Mouse (Mus musculus): ENCODE results near the gene Slc41a3. TPM values are rescaled to one million over a fixed set of nuclear protein-coding genes. Genes with fewer than 3 reads are reported as not detected.

Gene Slc41a3
- polyA plus RNA-seq, 1 experiment from 2014 or later: 4.7 TPM

GRCm38 (mm10) chr6:90659913-90660312 lies 55.4 kb downstream of the Slc41a3 start:
- Histone ChIP-seq H3K4me1 (ENCODE audit: control insufficient read depth, insufficient read depth, low read length) (no peaks in the 10 kb centered on the region), H3K9ac (replicated peaks; ENCODE audit: low read length) (no peak overlapping the region), H3K36me3 (ENCODE audit: control insufficient read depth, insufficient read depth, low read length) (peaks cover 36% of the 10 kb centered on the region), H3K27ac (replicated peaks; ENCODE audit: low read depth, low read length) (no peak overlapping the region), H3K4me2 (ENCODE audit: low read length) (no peak overlapping the region), H3K27me3 (ENCODE audit: control insufficient read depth, insufficient read depth, low read length) (no peaks in the 10 kb centered on the region), H3K4me3 (replicated peaks; ENCODE audit: low read depth, low read length) (no peak overlapping the region), H3K9me3 (ENCODE audit: control insufficient read depth, low read length) (no peaks in the 10 kb centered on the region)
- WGBS: 78% methylated on average over 2 of the region's 2 CpGs
- ATAC-seq (ENCODE audit: low FRiP score, low TSS enrichment) (no peak), DNase-seq (no peak)

GRCm38 (mm10) chr6:90660398-90661028 lies 56.0 kb downstream of the Slc41a3 start:
- Histone ChIP-seq H3K4me1 (ENCODE audit: control insufficient read depth, insufficient read depth, low read length) (no peaks in the 10 kb centered on the region), H3K9me3 (ENCODE audit: control insufficient read depth, low read length) (no peaks in the 10 kb centered on the region), H3K27me3 (ENCODE audit: control insufficient read depth, insufficient read depth, low read length) (no peaks in the 10 kb centered on the region), H3K36me3 (ENCODE audit: control insufficient read depth, insufficient read depth, low read length) (peaks cover 42% of the 10 kb centered on the region), H3K9ac (replicated peaks; ENCODE audit: low read length) (no peak overlapping the region), H3K4me3 (replicated peaks; ENCODE audit: low read depth, low read length) (no peak overlapping the region), H3K4me2 (ENCODE audit: low read length) (no peak overlapping the region), H3K27ac (replicated peaks; ENCODE audit: low read depth, low read length) (no peak overlapping the region)
- DNase-seq (no peak), ATAC-seq (ENCODE audit: low FRiP score, low TSS enrichment) (0 out of 2 replicates have a peak, but pooled peaks have one; percentile 44)
- WGBS: 86% methylated on average over 20 of the region's 20 CpGs

- H3K9ac ChIP-seq (replicated peaks; ENCODE audit: low read length): no peak overlapping the region
- H3K9me3 ChIP-seq (ENCODE audit: control insufficient read depth, low read length): no peaks in the 10 kb centered on the region
- WGBS: 92% methylated on average over 11 of the region's 11 CpGs
- no peak for ATAC-seq (ENCODE audit: low FRiP score, low TSS enrichment)
- peaks cover 47% of the 10 kb centered on the region for H3K36me3 ChIP-seq (ENCODE audit: control insufficient read depth, insufficient read depth, low read length)
- H3K4me1 ChIP-seq (ENCODE audit: control insufficient read depth, insufficient read depth, low read length): no peaks in the 10 kb centered on the region
- H3K4me2 ChIP-seq (ENCODE audit: low read length): no peak overlapping the region
- no peaks in the 10 kb centered on the region for H3K27me3 ChIP-seq (ENCODE audit: control insufficient read depth, insufficient read depth, low read length)
- no peak overlapping the region for H3K4me3 ChIP-seq (replicated peaks; ENCODE audit: low read depth, low read length)
- DNase-seq: no peak
- H3K27ac ChIP-seq (replicated peaks; ENCODE audit: low read depth, low read length): no peak overlapping the region
Measured at GRCm38 (mm10) chr6:90661029-90661399, 56.5 kb downstream of the Slc41a3 start.

GRCm38 (mm10) chr6:90662148-90662547 lies 57.6 kb downstream of the Slc41a3 start:
- Histone ChIP-seq H3K27ac (replicated peaks; ENCODE audit: low read depth, low read length) (no peak overlapping the region), H3K4me1 (ENCODE audit: control insufficient read depth, insufficient read depth, low read length) (no peaks in the 10 kb centered on the region), H3K27me3 (ENCODE audit: control insufficient read depth, insufficient read depth, low read length) (no peaks in the 10 kb centered on the region), H3K9ac (replicated peaks; ENCODE audit: low read length) (no peak overlapping the region), H3K4me2 (ENCODE audit: low read length) (no peak overlapping the region), H3K9me3 (ENCODE audit: control insufficient read depth, low read length) (no peaks in the 10 kb centered on the region), H3K36me3 (ENCODE audit: control insufficient read depth, insufficient read depth, low read length) (peaks cover 58% of the 10 kb centered on the region), H3K4me3 (replicated peaks; ENCODE audit: low read depth, low read length) (no peak overlapping the region)
- WGBS: 96% methylated on average over 5 of the region's 5 CpGs
- DNase-seq (no peak), ATAC-seq (ENCODE audit: low FRiP score, low TSS enrichment) (no peak; the same call in 1 of the 2 replicates)

- no peaks in the 10 kb centered on the region for H3K27me3 ChIP-seq (ENCODE audit: control insufficient read depth, insufficient read depth, low read length)
- H3K4me3 ChIP-seq (replicated peaks; ENCODE audit: low read depth, low read length): no peak overlapping the region
- 84% methylated on average over 11 of the region's 11 CpGs for WGBS
- H3K4me1 ChIP-seq (ENCODE audit: control insufficient read depth, insufficient read depth, low read length): no peaks in the 10 kb centered on the region
- DNase-seq (no peak), ATAC-seq (ENCODE audit: low FRiP score, low TSS enrichment) (no peak)
- H3K9me3 ChIP-seq (ENCODE audit: control insufficient read depth, low read length): no peaks in the 10 kb centered on the region
- no peak overlapping the region for H3K9ac ChIP-seq (replicated peaks; ENCODE audit: low read length)
- H3K4me2 ChIP-seq (ENCODE audit: low read length): no peak overlapping the region
- no peak overlapping the region for H3K27ac ChIP-seq (replicated peaks; ENCODE audit: low read depth, low read length)
- peaks cover 74% of the 10 kb centered on the region for H3K36me3 ChIP-seq (ENCODE audit: control insufficient read depth, insufficient read depth, low read length)
Measured at GRCm38 (mm10) chr6:90663736-90664135, 59.2 kb downstream of the Slc41a3 start.

GRCm38 (mm10) chr6:90668693-90669092 lies 64.2 kb downstream of the Slc41a3 start:
- Histone ChIP-seq H3K9me3 (ENCODE audit: control insufficient read depth, low read length) (no peaks in the 10 kb centered on the region), H3K27me3 (ENCODE audit: control insufficient read depth, insufficient read depth, low read length) (no peaks in the 10 kb centered on the region), H3K4me3 (replicated peaks; ENCODE audit: low read depth, low read length) (no peak overlapping the region), H3K36me3 (ENCODE audit: control insufficient read depth, insufficient read depth, low read length) (peaks cover 92% of the 10 kb centered on the region), H3K27ac (replicated peaks; ENCODE audit: low read depth, low read length) (no peak overlapping the region), H3K4me1 (ENCODE audit: control insufficient read depth, insufficient read depth, low read length) (no peaks in the 10 kb centered on the region), H3K4me2 (ENCODE audit: low read length) (no peak overlapping the region), H3K9ac (replicated peaks; ENCODE audit: low read length) (no peak overlapping the region)
- ATAC-seq (ENCODE audit: low FRiP score, low TSS enrichment) (no peak), DNase-seq (no peak)
- WGBS: 88% methylated on average over 9 of the region's 9 CpGs

GRCm38 (mm10) chr6:90678759-90679158 lies 74.2 kb downstream of the Slc41a3 start:
- no peak overlapping the region for H3K4me3 ChIP-seq (replicated peaks; ENCODE audit: low read depth, low read length)
- no peaks in the 10 kb centered on the region for H3K4me1 ChIP-seq (ENCODE audit: control insufficient read depth, insufficient read depth, low read length)
- H3K4me2 ChIP-seq (ENCODE audit: low read length): no peak overlapping the region
- H3K36me3 ChIP-seq (ENCODE audit: control insufficient read depth, insufficient read depth, low read length): peaks cover 66% of the 10 kb centered on the region
- H3K27ac ChIP-seq (replicated peaks; ENCODE audit: low read depth, low read length): no peak overlapping the region
- WGBS: 50% methylated on average over 4 of the region's 4 CpGs
- no peaks in the 10 kb centered on the region for H3K27me3 ChIP-seq (ENCODE audit: control insufficient read depth, insufficient read depth, low read length)
- DNase-seq (no peak), ATAC-seq (ENCODE audit: low FRiP score, low TSS enrichment) (no peak)
- H3K9ac ChIP-seq (replicated peaks; ENCODE audit: low read length): no peak overlapping the region
- H3K9me3 ChIP-seq (ENCODE audit: control insufficient read depth, low read length): no peaks in the 10 kb centered on the region

GRCm38 (mm10) chr6:90680401-90680800 lies 75.9 kb downstream of the Slc41a3 start:
- Histone ChIP-seq H3K4me1 (ENCODE audit: control insufficient read depth, insufficient read depth, low read length) (no peaks in the 10 kb centered on the region), H3K4me3 (replicated peaks; ENCODE audit: low read depth, low read length) (no peak overlapping the region), H3K9ac (replicated peaks; ENCODE audit: low read length) (no peak overlapping the region), H3K27me3 (ENCODE audit: control insufficient read depth, insufficient read depth, low read length) (no peaks in the 10 kb centered on the region), H3K36me3 (ENCODE audit: control insufficient read depth, insufficient read depth, low read length) (peaks cover 50% of the 10 kb centered on the region), H3K9me3 (ENCODE audit: control insufficient read depth, low read length) (no peaks in the 10 kb centered on the region), H3K27ac (replicated peaks; ENCODE audit: low read depth, low read length) (no peak overlapping the region), H3K4me2 (ENCODE audit: low read length) (no peak overlapping the region)
- WGBS: 89% methylated on average over 12 of the region's 12 CpGs
- ATAC-seq (ENCODE audit: low FRiP score, low TSS enrichment) (no peak), DNase-seq (no peak)

GRCm38 (mm10) chr6:90683831-90684532 lies 79.5 kb downstream of the Slc41a3 start:
- no peaks in the 10 kb centered on the region for H3K4me1 ChIP-seq (ENCODE audit: control insufficient read depth, insufficient read depth, low read length)
- no peak overlapping the region for H3K9ac ChIP-seq (replicated peaks; ENCODE audit: low read length)
- WGBS: 92% methylated on average over 3 of the region's 3 CpGs
- H3K27ac ChIP-seq (replicated peaks; ENCODE audit: low read depth, low read length): no peak overlapping the region
- H3K4me2 ChIP-seq (ENCODE audit: low read length): no peak overlapping the region
- H3K4me3 ChIP-seq (replicated peaks; ENCODE audit: low read depth, low read length): no peak overlapping the region
- H3K9me3 ChIP-seq (ENCODE audit: control insufficient read depth, low read length): no peaks in the 10 kb centered on the region
- DNase-seq: no peak
- H3K36me3 ChIP-seq (ENCODE audit: control insufficient read depth, insufficient read depth, low read length): peaks cover 25% of the 10 kb centered on the region
- no peak for ATAC-seq (ENCODE audit: low FRiP score, low TSS enrichment)
- no peaks in the 10 kb centered on the region for H3K27me3 ChIP-seq (ENCODE audit: control insufficient read depth, insufficient read depth, low read length)

All from midbrain, embryonic 14.5 days (tissue).